Mouse (Mus musculus): ENCODE data around the gene Exoc4.

DNA sequence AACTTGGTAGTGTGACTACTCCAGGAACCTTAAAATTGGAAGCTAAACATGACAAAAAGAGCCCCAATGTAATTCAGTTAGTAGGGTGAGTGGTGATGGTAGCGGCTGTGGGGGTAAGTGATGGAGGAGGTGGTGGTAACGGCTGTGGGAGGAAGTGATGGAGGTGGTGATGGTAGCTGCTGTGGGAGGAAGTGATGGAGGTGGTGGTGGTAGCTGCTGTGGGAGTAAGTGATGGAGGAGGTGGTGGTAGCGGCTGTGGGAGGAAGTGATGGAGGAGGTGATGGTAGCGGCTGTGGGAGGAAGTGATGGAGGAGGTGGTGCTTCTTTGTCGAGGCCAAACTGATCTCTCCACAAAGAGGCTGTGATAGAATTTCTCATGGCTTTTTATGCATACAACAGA lies 369.7 kb downstream of the Exoc4 start:
- TF ChIP-seq POLR2A (IDR thresholded peaks at IDR 0.05; ENCODE audit: low read depth, low read length): no peak
- no peak for TF ChIP-seq CTCF (IDR thresholded peaks at IDR 0.05; ENCODE audit: extremely low read depth, insufficient read length, insufficient replicate concordance, low read depth, low read length)

Data from small intestine, adult 2 months (tissue).